Mouse (Mus musculus): ENCODE data around the gene Lgals7. TPM values are rescaled to one million over a fixed set of nuclear protein-coding genes. Genes with fewer than 3 reads are reported as not detected.
"Not testable (repeated sequence)": the region's sequence is repeated elsewhere in the genome, so short reads cannot be mapped to it uniquely, and the experiment has no call there.

Gene Lgals7
- polyA plus RNA-seq, 1 experiment = 1.9 TPM

GRCm38 (mm10) chr7:28827338-28827737 is 36.3 kb upstream of the Lgals7 start:
- WGBS = 31% methylated on average over 3 of the region's 3 CpGs
- no peak for DNase-seq (ENCODE audit: low read depth, low spot score)

- WGBS = 85% methylated on average over 8 of the region's 8 CpGs
- DNase-seq (ENCODE audit: low read depth, low spot score) = no peak
Measured at GRCm38 (mm10) chr7:28829821-28830220, 33.8 kb upstream of the Lgals7 start.

- no peak for DNase-seq (ENCODE audit: low read depth, low spot score)
- WGBS = 51% methylated on average over 5 of the region's 5 CpGs
Measured at GRCm38 (mm10) chr7:28830981-28831380, 32.7 kb upstream of the Lgals7 start.

- WGBS = 39% methylated on average over 17 of the region's 17 CpGs
- DNase-seq (ENCODE audit: low read depth, low spot score) = no peak
Measured at GRCm38 (mm10) chr7:28831411-28832125, 32.1 kb upstream of the Lgals7 start.

- DNase-seq (ENCODE audit: low read depth, low spot score) = no peak
- WGBS = 30% methylated on average over 6 of the region's 6 CpGs
Measured at GRCm38 (mm10) chr7:28832137-28832536, 31.5 kb upstream of the Lgals7 start.

GRCm38 (mm10) chr7:28833723-28834347 is 29.8 kb upstream of the Lgals7 start, which contains the start of gene Lgals4:
Lgals4 (plus strand) TSS chr7:28833854.
- no peak for DNase-seq (ENCODE audit: low read depth, low spot score)
- WGBS = 46% methylated on average over 6 of the region's 6 CpGs

- WGBS = 34% methylated on average over 5 of the region's 5 CpGs
- no peak for DNase-seq (ENCODE audit: low read depth, low spot score)
Measured at GRCm38 (mm10) chr7:28836936-28837335, 26.7 kb upstream of the Lgals7 start.

- 28% methylated on average over 9 of the region's 9 CpGs for WGBS
- DNase-seq (ENCODE audit: low read depth, low spot score) = peak; percentile 100
Measured at GRCm38 (mm10) chr7:28838331-28838730, 25.3 kb upstream of the Lgals7 start.

- DNase-seq (ENCODE audit: low read depth, low spot score) = no peak
- 64% methylated on average over 1 of the region's 1 CpGs for WGBS
Measured at GRCm38 (mm10) chr7:28847273-28847672, 16.4 kb upstream of the Lgals7 start.

GRCm38 (mm10) chr7:28849700-28850236 is 13.9 kb upstream of the Lgals7 start:
- DNase-seq (ENCODE audit: low read depth, low spot score) = no peak
- 6% methylated on average over 1 of the region's 1 CpGs for WGBS

- WGBS = 52% methylated on average over 4 of the region's 4 CpGs
- no peak for DNase-seq (ENCODE audit: low read depth, low spot score)
Measured at GRCm38 (mm10) chr7:28850642-28851041, 13.0 kb upstream of the Lgals7 start.

GRCm38 (mm10) chr7:28859953-28860352 is 3.7 kb upstream of the Lgals7 start:
- no peak for DNase-seq (ENCODE audit: low read depth, low spot score)
- 89% methylated on average over 2 of the region's 2 CpGs for WGBS

- no peak for DNase-seq (ENCODE audit: low read depth, low spot score)
- 93% methylated on average over 6 of the region's 6 CpGs for WGBS
Measured at GRCm38 (mm10) chr7:28860898-28861297, 2.8 kb upstream of the Lgals7 start.

GRCm38 (mm10) chr7:28862817-28863499 is 695 bp upstream of the Lgals7 start:
- no peak for DNase-seq (ENCODE audit: low read depth, low spot score)
- 37% methylated on average over 15 of the region's 15 CpGs for WGBS

GRCm38 (mm10) chr7:28864288-28864750 is 666 bp downstream of the Lgals7 start:
- no peak for DNase-seq (ENCODE audit: low read depth, low spot score)
- WGBS = 60% methylated on average over 9 of the region's 9 CpGs

GRCm38 (mm10) chr7:28865481-28866300 is 2.0 kb downstream of the Lgals7 start:
- DNase-seq (ENCODE audit: low read depth, low spot score) = no peak
- 37% methylated on average over 33 of the region's 33 CpGs for WGBS

- 82% methylated on average over 28 of the region's 28 CpGs for WGBS
- no peak for DNase-seq (ENCODE audit: low read depth, low spot score)
Measured at GRCm38 (mm10) chr7:28866769-28867507, 3.3 kb downstream of the Lgals7 start.

GRCm38 (mm10) chr7:28867508-28868340 is 4.1 kb downstream of the Lgals7 start:
- 16% methylated on average over 23 of the region's 23 CpGs for WGBS
- DNase-seq (ENCODE audit: low read depth, low spot score) = not testable (repeated sequence)

Data from large intestine, adult 2 months (tissue).